Mouse (Mus musculus) intestine, embryonic 15.5 days (tissue): ENCODE results near the gene Zdhhc22. TPM values are rescaled to one million over a fixed set of nuclear protein-coding genes. Genes with fewer than 3 reads are reported as not detected.

ENCODE experiments used
- ATAC-seq: fragments of 200-750 bp; cut with Nextera tagmentation; 2 replicates; pipeline ENCODE4 v1.8.0; 2017; ENCODE audit warnings: moderate TSS enrichment, moderate library complexity
- H3K27ac ChIP-seq: fragments of 300-500 bp; sonication (generic); 2 replicates; pipeline ENCODE4 v1.5.1; 2015; ENCODE audit warnings: mild to moderate bottlenecking, inconsistent platforms
- H3K27me3 ChIP-seq: fragments of 300-500 bp; sonication (generic); replicated peaks from 2 replicates; pipeline ENCODE4 v1.6.1; 2015; ENCODE audit warnings: inconsistent platforms
- H3K36me3 ChIP-seq: fragments of 300-500 bp; sonication (generic); 2 replicates; pipeline ENCODE4 v1.6.1; 2015; ENCODE audit warnings: inconsistent platforms
- H3K4me1 ChIP-seq: fragments of 300-500 bp; sonication (generic); replicated peaks from 2 replicates; pipeline ENCODE4 v1.6.1; 2015; ENCODE audit warnings: inconsistent platforms
- H3K4me2 ChIP-seq: fragments of 300-500 bp; sonication (generic); replicated peaks from 2 replicates; pipeline ENCODE4 v1.6.1; 2015; ENCODE audit warnings: mild to moderate bottlenecking, inconsistent platforms
- H3K4me3 ChIP-seq: fragments of 300-500 bp; sonication (generic); replicated peaks from 2 replicates; pipeline ENCODE4 v1.5.1; 2015; ENCODE audit warnings: inconsistent platforms
- H3K9ac ChIP-seq: fragments of 300-500 bp; sonication (generic); 2 replicates; pipeline ENCODE4 v1.6.1; 2015; ENCODE audit warnings: inconsistent platforms
- H3K9me3 ChIP-seq: fragments of 300-500 bp; sonication (generic); 2 replicates; pipeline ENCODE4 v1.6.1; 2016; ENCODE audit warnings: inconsistent platforms
- WGBS: fragments of 180-500 bp; shearing (Covaris S2); methylation state at CpG from one replicate; pipeline ENCODE4 v1.1.7; 2015; 5-methylcytosine and 5-hydroxymethylcytosine counted together
- polyA plus RNA-seq: library from polyadenylated mRNA; unstranded; fragments of >200 nt; fragmentation: Nextera tagmentation; extraction: Ambion mirVana; gene quantifications from 2 replicates; pipeline ENCODE4 v1.2.1, GENCODE M21; 2015

Zdhhc22 gene
- polyA plus RNA-seq, 1 experiment from 2014 or later: 0.34 TPM

GRCm38 (mm10) chr12:87017041-87017440 is 26.8 kb upstream of the Zdhhc22 start:
- Histone ChIP-seq H3K4me3 (no peak overlapping the region), H3K9me3 (no peaks in the 10 kb centered on the region), H3K36me3 (no peaks in the 10 kb centered on the region), H3K27me3 (no peaks in the 10 kb centered on the region), H3K27ac (no peak overlapping the region), H3K4me2 (no peak overlapping the region), H3K4me1 (no peaks in the 10 kb centered on the region), H3K9ac (no peak overlapping the region)
- no peak for ATAC-seq
- 54% methylated on average over 3 of the region's 3 CpGs for WGBS

DNA sequence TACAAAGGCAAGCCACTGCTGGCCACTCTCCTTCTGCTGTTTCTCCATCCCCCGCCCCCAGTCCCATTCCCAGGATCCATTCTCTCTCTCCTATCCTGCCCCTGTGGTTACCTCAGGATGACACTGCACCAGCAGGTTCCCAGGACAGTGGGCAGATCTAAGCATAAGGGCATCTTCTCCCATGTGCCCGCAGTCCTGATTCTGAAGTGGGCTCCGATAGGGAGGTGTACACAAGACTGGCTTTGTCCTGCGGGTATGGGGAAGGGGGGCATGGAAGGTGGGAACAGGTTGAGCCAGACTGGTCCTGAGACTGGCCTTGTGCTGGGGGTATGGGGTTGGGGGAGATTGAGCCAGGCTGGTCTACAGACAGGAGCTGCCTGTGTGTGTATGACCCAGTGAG is 14.4 kb upstream of the Zdhhc22 start:
- ATAC-seq: no peak
- Histone ChIP-seq H3K27me3 (no peaks in the 10 kb centered on the region), H3K4me2 (no peak overlapping the region), H3K9me3 (no peaks in the 10 kb centered on the region), H3K27ac (no peak overlapping the region), H3K4me1 (no peaks in the 10 kb centered on the region), H3K36me3 (no peaks in the 10 kb centered on the region), H3K4me3 (no peak overlapping the region), H3K9ac (no peak overlapping the region)
- WGBS: 83% methylated on average over 4 of the region's 4 CpGs

DNA sequence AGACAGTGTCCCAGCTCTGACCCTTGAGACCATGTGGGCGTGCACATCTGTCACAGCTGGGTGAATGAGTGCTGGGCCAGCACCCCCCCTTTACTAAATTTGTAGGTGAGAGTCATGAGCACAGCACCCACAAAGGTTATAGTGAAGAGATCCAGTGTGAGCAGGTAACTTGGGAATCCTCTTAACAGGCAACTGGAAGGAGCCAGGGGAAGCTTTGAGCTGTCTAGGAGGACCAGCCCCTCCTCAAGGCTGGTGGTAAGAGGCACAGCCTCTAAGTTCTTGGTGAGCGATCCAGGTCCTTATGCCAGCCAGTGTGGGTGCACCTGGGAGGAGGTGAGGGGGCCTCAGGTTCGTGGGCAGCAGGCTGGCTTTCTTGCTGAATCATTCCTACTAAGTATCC is 13.4 kb upstream of the Zdhhc22 start:
- no peak overlapping the region for H3K9ac ChIP-seq
- H3K4me2 ChIP-seq: no peak overlapping the region
- no peak overlapping the region for H3K27ac ChIP-seq
- H3K27me3 ChIP-seq: no peaks in the 10 kb centered on the region
- H3K4me3 ChIP-seq: no peak overlapping the region
- no peaks in the 10 kb centered on the region for H3K4me1 ChIP-seq
- 53% methylated on average over 3 of the region's 3 CpGs for WGBS
- no peaks in the 10 kb centered on the region for H3K36me3 ChIP-seq
- no peaks in the 10 kb centered on the region for H3K9me3 ChIP-seq
- no peak for ATAC-seq

GRCm38 (mm10) chr12:87002815-87003214 is 12.6 kb upstream of the Zdhhc22 start:
- no peaks in the 10 kb centered on the region for H3K9me3 ChIP-seq
- H3K36me3 ChIP-seq: no peaks in the 10 kb centered on the region
- no peak overlapping the region for H3K27ac ChIP-seq
- 72% methylated on average over 7 of the region's 7 CpGs for WGBS
- no peak overlapping the region for H3K9ac ChIP-seq
- H3K4me3 ChIP-seq: no peak overlapping the region
- no peak for ATAC-seq
- no peaks in the 10 kb centered on the region for H3K27me3 ChIP-seq
- no peak overlapping the region for H3K4me2 ChIP-seq
- no peaks in the 10 kb centered on the region for H3K4me1 ChIP-seq

GRCm38 (mm10) chr12:87002209-87002608 is 12.0 kb upstream of the Zdhhc22 start:
- Histone ChIP-seq H3K4me1 (no peaks in the 10 kb centered on the region), H3K4me2 (no peak overlapping the region), H3K4me3 (no peak overlapping the region), H3K27ac (no peak overlapping the region), H3K27me3 (no peaks in the 10 kb centered on the region), H3K36me3 (no peaks in the 10 kb centered on the region), H3K9ac (no peak overlapping the region), H3K9me3 (no peaks in the 10 kb centered on the region)
- ATAC-seq: no peak
- WGBS: 58% methylated on average over 7 of the region's 7 CpGs

DNA sequence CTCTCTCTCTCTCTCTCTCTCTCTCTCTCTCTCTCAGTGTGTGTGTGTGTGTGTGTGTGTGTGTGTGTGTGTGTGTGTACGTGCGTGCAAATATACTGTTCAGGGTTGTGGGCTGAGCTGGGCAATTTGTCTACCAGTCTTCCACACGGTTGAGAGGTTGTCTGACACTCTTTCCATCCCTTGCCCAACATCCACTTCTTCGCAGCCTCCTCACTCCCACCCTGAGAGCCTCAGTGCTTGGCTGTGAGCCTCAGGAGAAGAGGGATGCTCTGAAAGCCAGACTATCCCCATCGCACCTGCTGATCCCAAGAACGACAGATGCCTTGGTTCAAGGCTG is 10.6 kb upstream of the Zdhhc22 start:
- Histone ChIP-seq H3K36me3 (no peaks in the 10 kb centered on the region), H3K27ac (no peak overlapping the region), H3K9ac (no peak overlapping the region), H3K4me1 (no peaks in the 10 kb centered on the region), H3K4me2 (no peak overlapping the region), H3K27me3 (no peaks in the 10 kb centered on the region), H3K4me3 (no peak overlapping the region), H3K9me3 (no peaks in the 10 kb centered on the region)
- no peak for ATAC-seq
- WGBS: 45% methylated on average over 6 of the region's 6 CpGs

- no peak overlapping the region for H3K27ac ChIP-seq
- H3K9ac ChIP-seq: no peak overlapping the region
- H3K4me3 ChIP-seq: no peak overlapping the region
- H3K36me3 ChIP-seq: no peaks in the 10 kb centered on the region
- WGBS: 58% methylated on average over 5 of the region's 5 CpGs
- H3K9me3 ChIP-seq: no peaks in the 10 kb centered on the region
- no peak overlapping the region for H3K4me2 ChIP-seq
- ATAC-seq: no peak; the same call in 1 of the 2 replicates
- H3K27me3 ChIP-seq: no peaks in the 10 kb centered on the region
- no peaks in the 10 kb centered on the region for H3K4me1 ChIP-seq
Observed at GRCm38 (mm10) chr12:87000151-87000839, 10.1 kb upstream of the Zdhhc22 start.

DNA sequence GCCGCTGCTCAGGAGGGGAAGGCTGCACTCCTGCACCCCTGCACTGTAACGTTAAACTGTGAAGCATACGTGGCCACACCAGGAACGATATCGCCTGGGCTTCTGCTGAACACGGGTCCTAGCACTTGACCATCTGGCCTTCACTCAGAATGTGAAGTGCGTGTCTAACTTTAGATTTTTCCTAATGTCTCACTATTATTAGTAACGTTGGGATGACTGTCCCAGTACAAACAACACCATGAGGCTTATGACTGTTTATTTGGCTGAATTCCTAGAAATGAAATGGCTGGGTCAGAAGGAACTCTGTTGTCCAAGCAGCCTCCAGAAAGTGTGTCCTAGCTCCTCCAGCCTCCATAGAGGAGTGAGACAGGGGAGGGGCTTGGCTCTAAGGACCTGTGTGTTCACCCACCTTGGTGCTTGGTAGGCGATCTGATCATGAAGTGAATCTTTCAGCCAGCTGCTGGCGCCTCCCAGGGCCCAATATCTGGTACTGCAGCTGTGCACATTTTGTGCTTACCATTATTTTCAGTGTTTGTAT is 9.1 kb upstream of the Zdhhc22 start:
- H3K36me3 ChIP-seq: no peaks in the 10 kb centered on the region
- H3K9me3 ChIP-seq: no peaks in the 10 kb centered on the region
- no peaks in the 10 kb centered on the region for H3K4me1 ChIP-seq
- H3K4me3 ChIP-seq: no peak overlapping the region
- no peak overlapping the region for H3K9ac ChIP-seq
- H3K4me2 ChIP-seq: no peak overlapping the region
- H3K27ac ChIP-seq: no peak overlapping the region
- no peak for ATAC-seq
- 65% methylated on average over 10 of the region's 10 CpGs for WGBS
- H3K27me3 ChIP-seq: no peaks in the 10 kb centered on the region

- Histone ChIP-seq H3K36me3 (no peaks in the 10 kb centered on the region), H3K27me3 (peaks cover 2% of the 10 kb centered on the region; the same call in 1 of the 2 replicates), H3K4me2 (no peak overlapping the region), H3K9ac (no peak overlapping the region), H3K9me3 (no peaks in the 10 kb centered on the region), H3K27ac (no peak overlapping the region), H3K4me1 (no peaks in the 10 kb centered on the region), H3K4me3 (no peak overlapping the region)
- WGBS: 76% methylated on average over 4 of the region's 4 CpGs
- ATAC-seq: no peak
Observed at GRCm38 (mm10) chr12:86998699-86999098, 8.5 kb upstream of the Zdhhc22 start.

GRCm38 (mm10) chr12:86995931-86996330 is 5.7 kb upstream of the Zdhhc22 start:
- Histone ChIP-seq H3K36me3 (no peaks in the 10 kb centered on the region), H3K9ac (no peak overlapping the region), H3K27me3 (peaks cover 19% of the 10 kb centered on the region), H3K4me2 (no peak overlapping the region), H3K4me1 (no peaks in the 10 kb centered on the region), H3K9me3 (no peaks in the 10 kb centered on the region), H3K27ac (no peak overlapping the region), H3K4me3 (no peak overlapping the region)
- no peak for ATAC-seq
- 76% methylated on average over 6 of the region's 6 CpGs for WGBS

DNA sequence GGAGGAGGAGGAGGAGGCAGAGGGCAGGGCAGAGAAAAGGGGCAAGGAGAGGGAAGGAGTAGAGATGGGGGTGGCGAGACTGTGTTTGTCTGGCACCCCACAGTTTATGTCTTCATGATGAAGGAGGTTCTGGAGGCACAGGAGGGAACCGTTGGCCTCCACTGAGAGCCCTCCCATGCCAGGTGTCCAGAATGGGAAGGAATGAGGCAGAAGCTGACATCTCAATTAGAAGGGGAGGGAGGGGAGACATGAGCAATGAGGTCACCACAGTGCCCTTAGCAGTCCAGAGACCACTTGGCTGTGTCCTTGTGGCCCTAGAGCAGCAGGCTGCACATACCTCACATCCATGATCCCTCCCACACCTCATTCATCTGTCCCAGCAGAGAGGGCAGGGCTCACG is 4.5 kb upstream of the Zdhhc22 start:
- Histone ChIP-seq H3K27me3 (peaks cover 31% of the 10 kb centered on the region), H3K27ac (no peak overlapping the region), H3K4me2 (no peak overlapping the region), H3K9me3 (no peaks in the 10 kb centered on the region), H3K36me3 (no peaks in the 10 kb centered on the region), H3K9ac (no peak overlapping the region), H3K4me3 (no peak overlapping the region), H3K4me1 (peaks cover 6% of the 10 kb centered on the region)
- WGBS: 58% methylated on average over 3 of the region's 3 CpGs
- no peak for ATAC-seq

DNA sequence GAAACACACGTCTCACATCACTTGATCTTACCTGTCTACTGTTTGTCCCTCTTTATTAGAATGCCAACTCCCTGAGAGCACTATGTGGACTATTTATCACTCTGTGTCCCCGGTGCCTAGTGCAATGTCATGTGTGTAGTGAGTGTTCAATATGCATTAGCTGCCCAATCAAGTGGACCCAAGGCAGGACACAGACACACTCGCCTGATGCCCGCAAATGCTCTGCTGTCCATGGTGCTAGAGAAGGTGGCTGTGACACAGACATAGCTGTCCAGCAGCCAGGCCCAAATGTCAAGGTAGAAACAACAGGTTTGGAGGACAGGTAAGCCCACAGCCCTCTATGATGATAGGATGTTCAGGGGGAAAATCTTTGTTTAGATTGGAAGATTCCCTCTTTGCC is 3.9 kb upstream of the Zdhhc22 start:
- no peak overlapping the region for H3K4me2 ChIP-seq
- H3K4me1 ChIP-seq: peaks cover 8% of the 10 kb centered on the region
- peaks cover 37% of the 10 kb centered on the region for H3K27me3 ChIP-seq
- H3K27ac ChIP-seq: no peak overlapping the region
- 31% methylated on average over 4 of the region's 4 CpGs for WGBS
- H3K36me3 ChIP-seq: no peaks in the 10 kb centered on the region
- H3K9me3 ChIP-seq: no peaks in the 10 kb centered on the region
- H3K4me3 ChIP-seq: no peak overlapping the region
- ATAC-seq: no peak
- H3K9ac ChIP-seq: no peak overlapping the region

GRCm38 (mm10) chr12:86990755-86991110 is 503 bp upstream of the Zdhhc22 start:
- peaks cover 59% of the 10 kb centered on the region for H3K27me3 ChIP-seq
- ATAC-seq: no peak
- no peaks in the 10 kb centered on the region for H3K36me3 ChIP-seq
- H3K9me3 ChIP-seq: no peaks in the 10 kb centered on the region
- H3K4me1 ChIP-seq: peaks cover 8% of the 10 kb centered on the region
- H3K4me2 ChIP-seq: peak overlapping the region; percentile 49; the same call in 1 of the 2 replicates
- 41% methylated on average over 2 of the region's 2 CpGs for WGBS
- no peak overlapping the region for H3K27ac ChIP-seq
- H3K9ac ChIP-seq: no peak overlapping the region
- H3K4me3 ChIP-seq: no peak overlapping the region
